Mouse (Mus musculus): Measurements from ENCODE around the gene Slc30a10.

The Slc30a10 gene

GRCm38 (mm10) chr1:185454575-185454954 lies at the start of gene Slc30a10:
Slc30a10 (plus strand) TSS chr1:185454848.
- peak in 1 of 2 experiments; percentile 3 for DNase-seq

- no peak for DNase-seq
These were observed 48.7 kb upstream of the Slc30a10 start for GRCm38 (mm10) chr1:185405921-185406320.

- no peak for DNase-seq
These were observed 44.8 kb upstream of the Slc30a10 start for GRCm38 (mm10) chr1:185409831-185410230.

- no peak for DNase-seq
These were observed 36.6 kb upstream of the Slc30a10 start for GRCm38 (mm10) chr1:185418011-185418410.

- DNase-seq = no peak
These were observed 34.8 kb upstream of the Slc30a10 start for GRCm38 (mm10) chr1:185419805-185420204.

- no peak for DNase-seq
These were observed 33.9 kb upstream of the Slc30a10 start for GRCm38 (mm10) chr1:185420776-185421175.

- no peak for DNase-seq
These were observed 28.1 kb upstream of the Slc30a10 start for GRCm38 (mm10) chr1:185426583-185426982.

GRCm38 (mm10) chr1:185430488-185430887 lies 24.2 kb upstream of the Slc30a10 start:
- DNase-seq = no peak

GRCm38 (mm10) chr1:185431245-185431997 lies 23.2 kb upstream of the Slc30a10 start:
- DNase-seq = no peak

GRCm38 (mm10) chr1:185431998-185432317 lies 22.7 kb upstream of the Slc30a10 start:
- DNase-seq = no peak

- DNase-seq = no peak
These were observed 21.5 kb upstream of the Slc30a10 start for GRCm38 (mm10) chr1:185433112-185433511.

- no peak for DNase-seq
These were observed 15.6 kb upstream of the Slc30a10 start for GRCm38 (mm10) chr1:185438841-185439580.

- DNase-seq = no peak
These were observed 12.8 kb upstream of the Slc30a10 start for GRCm38 (mm10) chr1:185441703-185442472.

- no peak for DNase-seq
These were observed 5.7 kb upstream of the Slc30a10 start for GRCm38 (mm10) chr1:185448936-185449335.

- no peak for DNase-seq
These were observed 4.9 kb upstream of the Slc30a10 start for GRCm38 (mm10) chr1:185449727-185450126.

- no peak for DNase-seq
These were observed 3.6 kb upstream of the Slc30a10 start for GRCm38 (mm10) chr1:185451077-185451476.

- DNase-seq = no peak
These were observed 3.2 kb upstream of the Slc30a10 start for GRCm38 (mm10) chr1:185451495-185451894.

- DNase-seq = no peak
These were observed 2.2 kb upstream of the Slc30a10 start for GRCm38 (mm10) chr1:185452461-185452860.

- no peak for DNase-seq
These were observed 504 bp upstream of the Slc30a10 start for GRCm38 (mm10) chr1:185454144-185454543.

- DNase-seq = peak in 1 of 2 experiments; percentile 6
These were observed 480 bp downstream of the Slc30a10 start for GRCm38 (mm10) chr1:185454955-185455701.

GRCm38 (mm10) chr1:185456327-185456726 lies 1.7 kb downstream of the Slc30a10 start:
- DNase-seq = no peak

- no peak for DNase-seq
These were observed 5.4 kb downstream of the Slc30a10 start for GRCm38 (mm10) chr1:185460096-185460495.

GRCm38 (mm10) chr1:185462889-185463288 lies 8.2 kb downstream of the Slc30a10 start:
- DNase-seq = no peak
